Mouse (Mus musculus) testis, adult 2 months (tissue): ENCODE measurements around the gene Mtmr3.

Experiments
- CTCF ChIP-seq: fragments of 200-500 bp; IDR thresholded peaks from 2 replicates; pipeline ENCODE4 v1.5.1; 2012; ENCODE audit warnings: low read depth, mild to moderate bottlenecking, inconsistent platforms, low read length, moderate library complexity; ENCODE audit not compliant: control insufficient read depth, insufficient read depth, insufficient replicate concordance
- POLR2A ChIP-seq: fragments of 200-500 bp; IDR thresholded peaks from 2 replicates; pipeline ENCODE4 v1.6.1; 2012; ENCODE audit warnings: low read depth, mild to moderate bottlenecking, inconsistent platforms, low read length, moderate library complexity; ENCODE audit not compliant: control insufficient read depth

- TF ChIP-seq POLR2A (peak; percentile 73), CTCF (no peak)
These were observed 43.0 kb upstream of the Mtmr3 start, which contains the start of gene Ascc2 for GRCm38 (mm10) chr11:4637534-4638234.
